Mouse (Mus musculus) liver, adult (tissue): ENCODE measurements around the gene Mbnl1.

ENCODE experiments used
- GATA4 ChIP-seq: IDR thresholded peaks from 2 replicates; pipeline ENCODE4 v1.6.1; 2014; ENCODE audit warnings: mild to moderate bottlenecking, low read length; ENCODE audit not compliant: insufficient replicate concordance

Mbnl1 gene

GRCm38 (mm10) chr3:60546196-60546595, 73.6 kb downstream of the Mbnl1 start:
- TF ChIP-seq GATA4 = no peak

DNA sequence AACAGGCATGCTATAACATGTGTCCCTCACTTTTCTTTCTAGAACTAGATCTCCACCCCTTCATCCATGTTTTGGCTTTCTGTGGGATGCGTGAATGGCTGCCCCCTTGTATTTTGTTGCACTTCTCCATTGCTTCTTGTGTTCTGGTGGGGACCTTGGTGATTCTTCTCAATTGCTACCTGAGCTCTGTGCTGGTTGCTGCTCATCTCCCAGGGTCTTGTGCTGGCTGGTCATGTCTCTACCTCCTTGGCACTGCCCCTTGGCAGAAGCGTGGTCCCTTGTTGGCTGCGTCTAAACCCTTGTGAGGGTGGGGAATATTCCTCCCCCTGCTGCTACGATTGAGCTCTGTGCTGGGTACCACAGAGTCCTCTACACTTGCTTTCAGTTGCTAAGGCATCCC, 74.3 kb downstream of the Mbnl1 start:
- TF ChIP-seq GATA4 = no peak

DNA sequence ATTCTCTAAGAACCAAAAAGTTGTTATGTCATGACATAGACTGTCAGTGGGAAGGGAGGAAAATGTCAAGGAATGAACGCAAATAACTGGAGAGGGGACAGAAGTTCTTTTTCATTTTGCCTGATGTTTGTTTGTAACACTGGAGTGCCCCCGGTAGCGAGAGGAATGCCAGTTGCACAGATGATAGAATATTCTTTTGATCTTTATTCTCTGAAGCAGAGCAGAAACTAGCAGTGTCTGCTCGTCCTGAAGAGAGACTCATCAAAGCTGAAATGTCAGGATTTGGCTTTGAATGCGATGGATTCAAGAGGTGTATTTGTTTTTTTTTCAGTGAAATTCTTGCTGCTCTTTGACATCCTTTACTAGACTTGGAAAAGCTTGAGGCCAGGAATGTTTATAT, 77.9 kb downstream of the Mbnl1 start:
- no peak for TF ChIP-seq GATA4

- TF ChIP-seq GATA4 = no peak
Observed at GRCm38 (mm10) chr3:60551650-60552049, 79.0 kb downstream of the Mbnl1 start.

DNA sequence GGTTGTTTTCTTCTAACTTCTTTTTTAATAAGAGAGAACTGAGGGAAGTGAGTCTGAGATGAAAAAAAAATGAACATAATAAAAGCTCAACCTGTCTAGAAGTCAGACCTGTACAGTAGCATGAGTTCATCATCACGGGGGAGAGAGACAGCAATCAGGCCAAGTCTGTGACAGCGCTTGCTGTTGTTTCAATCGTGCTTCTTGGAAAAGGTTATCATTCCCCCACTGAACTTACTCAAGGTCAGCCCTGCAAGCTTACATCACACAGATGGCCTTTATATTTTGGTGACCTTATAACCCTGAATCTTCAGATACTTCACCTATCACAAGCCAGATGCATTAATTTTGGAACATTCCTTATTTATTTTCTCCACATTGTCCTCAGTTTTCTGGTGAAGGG, 80.4 kb downstream of the Mbnl1 start:
- TF ChIP-seq GATA4 = no peak

GRCm38 (mm10) chr3:60556596-60556995, 84.0 kb downstream of the Mbnl1 start:
- no peak for TF ChIP-seq GATA4

DNA sequence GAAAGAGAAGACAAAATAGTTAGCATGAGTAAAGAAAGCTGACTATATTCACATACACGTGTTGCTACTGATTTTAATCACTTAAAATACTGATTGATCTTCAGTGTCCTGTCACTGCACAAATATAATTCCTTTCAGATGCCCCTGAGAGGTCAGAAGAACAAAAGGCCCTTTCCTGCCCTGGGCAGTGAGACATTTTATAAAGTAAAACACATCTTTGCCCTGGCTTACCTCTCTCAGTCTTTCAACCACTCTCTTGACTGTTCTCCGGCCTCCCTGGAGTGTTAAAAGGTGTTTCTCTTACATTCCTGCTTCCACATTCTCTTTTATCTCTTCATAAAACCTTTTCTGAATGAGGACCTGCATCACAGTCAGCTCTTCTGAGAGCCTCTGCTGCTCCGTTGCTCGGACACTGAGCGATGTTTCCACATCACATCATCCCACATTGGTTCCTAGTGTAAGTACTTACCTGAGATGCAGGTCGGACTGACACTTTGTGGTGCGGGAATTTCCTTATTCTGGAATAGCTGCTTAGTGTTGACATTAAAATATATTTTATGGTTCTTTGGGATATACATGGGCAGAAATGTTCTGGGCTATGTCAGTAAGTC, 85.7 kb downstream of the Mbnl1 start:
- no peak for TF ChIP-seq GATA4

- TF ChIP-seq GATA4 = no peak
Observed at GRCm38 (mm10) chr3:60559762-60560161, 87.1 kb downstream of the Mbnl1 start.

DNA sequence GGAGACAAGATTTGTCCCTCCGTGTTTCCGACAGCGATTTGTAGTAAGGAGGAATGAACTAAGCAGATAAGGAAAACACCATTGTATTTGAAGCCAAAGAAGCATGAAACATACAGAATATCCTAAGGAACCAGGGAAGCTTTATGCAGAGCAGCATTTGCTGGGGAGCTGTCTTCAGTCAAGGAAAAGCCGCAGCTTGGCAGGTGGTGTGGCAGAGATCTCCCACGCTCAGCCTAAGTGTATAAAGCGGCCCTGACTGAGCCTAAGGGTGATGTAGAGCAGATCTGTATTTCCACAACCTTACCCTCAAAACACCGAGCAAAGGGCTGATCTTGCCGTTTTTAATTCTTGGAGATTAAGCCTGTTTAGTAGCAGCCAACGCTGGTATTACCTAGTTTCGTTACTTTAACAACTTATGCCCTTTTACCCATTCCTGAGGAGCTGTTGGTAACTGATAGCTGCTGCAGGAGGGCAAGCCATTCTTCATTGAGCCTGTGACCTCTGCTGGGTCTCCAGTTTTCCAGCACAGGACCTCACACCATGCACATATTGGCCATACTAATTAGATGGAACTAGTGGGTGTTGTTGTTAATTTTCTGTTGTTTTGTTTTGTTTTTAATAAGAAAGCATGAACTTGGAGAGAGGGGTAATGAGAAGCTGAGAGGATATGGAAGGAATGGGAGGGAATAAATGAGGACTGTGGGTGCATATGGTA, 91.1 kb downstream of the Mbnl1 start:
- TF ChIP-seq GATA4 = no peak

GRCm38 (mm10) chr3:60564244-60564643, 91.6 kb downstream of the Mbnl1 start:
- TF ChIP-seq GATA4 = no peak

DNA sequence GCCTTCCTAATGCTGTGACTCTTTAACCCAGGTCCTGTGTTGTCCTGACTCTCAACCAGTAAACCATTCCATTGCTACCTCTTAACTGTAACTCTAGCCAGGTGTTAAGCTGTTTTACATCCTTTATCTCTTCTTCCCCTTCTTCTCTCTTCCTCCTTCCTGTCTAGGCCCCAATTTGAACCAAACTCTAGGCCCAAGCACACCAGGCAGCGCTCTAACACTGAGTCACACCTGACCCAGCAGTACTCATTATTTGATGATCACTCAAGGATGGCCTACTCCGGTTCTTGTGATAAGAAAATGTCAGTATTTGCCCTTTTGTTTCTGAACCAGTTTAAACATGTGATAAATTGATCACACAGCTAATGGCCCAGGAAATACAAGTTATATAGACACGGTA, 92.6 kb downstream of the Mbnl1 start:
- no peak for TF ChIP-seq GATA4

DNA sequence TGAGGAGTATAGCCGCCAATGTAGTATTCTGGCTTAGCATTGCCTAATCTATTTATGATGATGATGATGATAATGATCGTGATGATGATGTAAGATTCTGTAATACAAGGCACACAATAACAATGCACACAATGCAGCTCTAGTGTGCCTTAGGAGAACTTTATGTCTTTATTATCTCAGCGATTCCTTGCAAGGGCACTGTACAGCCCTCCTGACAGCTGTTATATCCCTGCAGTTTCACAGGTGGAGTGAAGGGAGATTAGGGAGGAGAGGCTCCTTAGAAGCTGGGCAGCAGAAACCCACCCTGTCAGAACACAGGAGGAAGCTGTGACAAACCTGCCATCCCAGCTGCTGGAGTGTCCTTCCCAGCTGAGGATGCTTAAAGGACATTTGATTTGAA, 93.3 kb downstream of the Mbnl1 start:
- TF ChIP-seq GATA4 = no peak

GRCm38 (mm10) chr3:60568171-60568684, 95.6 kb downstream of the Mbnl1 start:
- no peak for TF ChIP-seq GATA4

DNA sequence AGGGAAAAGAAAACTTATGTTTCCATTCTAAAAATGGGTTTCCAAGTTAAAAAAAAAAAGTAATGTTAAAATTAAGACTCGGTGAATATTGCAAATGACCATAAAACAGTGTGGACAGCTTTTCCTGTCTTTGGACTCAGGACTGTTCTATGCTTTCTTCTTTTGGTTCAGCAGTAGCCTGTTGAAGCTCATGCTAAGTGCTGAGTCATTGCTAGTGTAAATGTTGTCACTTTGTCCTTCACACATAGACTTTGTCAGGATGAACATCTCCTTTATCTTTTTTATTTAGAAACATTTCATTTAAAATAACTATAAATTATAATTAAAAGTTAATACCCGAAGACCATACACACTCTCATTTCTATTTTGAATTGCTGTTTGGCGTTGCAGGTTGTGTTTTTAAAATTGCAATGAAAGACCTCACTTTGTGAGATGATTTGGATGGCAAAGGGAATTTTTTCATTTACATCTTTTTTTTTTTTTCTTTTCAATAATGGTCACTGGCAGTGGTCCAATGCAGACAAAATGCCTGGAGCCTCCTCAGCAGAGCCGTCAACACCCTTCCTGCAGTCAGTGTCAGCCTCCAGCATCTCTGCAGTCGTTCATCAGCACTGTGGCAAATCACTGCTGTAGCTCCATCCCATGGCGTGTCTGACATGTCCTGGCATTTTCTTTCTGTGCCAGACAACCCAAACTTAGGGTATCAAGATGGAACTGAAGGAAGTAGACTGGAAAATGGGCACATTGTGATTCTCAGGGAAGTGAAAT, 96.4 kb downstream of the Mbnl1 start:
- no peak for TF ChIP-seq GATA4

DNA sequence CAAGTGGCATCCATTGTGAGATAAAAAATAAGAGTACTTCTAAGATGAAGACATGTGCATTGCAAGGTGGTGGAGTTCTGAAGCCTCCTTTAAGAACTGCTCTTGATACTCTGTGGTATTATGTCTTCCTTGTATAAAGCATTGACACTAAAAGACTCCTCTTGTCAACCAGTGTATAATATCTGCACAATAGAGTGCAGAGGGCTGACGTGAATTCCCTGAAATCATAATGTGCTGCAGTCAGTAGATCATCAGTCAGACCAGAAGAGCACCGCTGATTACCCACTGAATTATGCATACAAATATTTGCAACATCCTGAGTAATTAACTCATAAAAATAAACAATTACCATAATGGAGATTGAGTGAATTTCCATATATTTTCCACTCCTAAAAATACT, 97.2 kb downstream of the Mbnl1 start:
- no peak for TF ChIP-seq GATA4

- no peak for TF ChIP-seq GATA4
Observed at GRCm38 (mm10) chr3:60570491-60571022, 97.9 kb downstream of the Mbnl1 start.
